Mouse (Mus musculus) CH12.LX (cell line): ENCODE measurements around the gene Nfe2l1. TPM values are rescaled to one million over a fixed set of nuclear protein-coding genes. Genes with fewer than 3 reads are reported as not detected.

Experiments used
- DNase-seq: peaks from one replicate; pipeline ENCODE4 v3.0.0-alpha.2; 2013; ENCODE audit errors: extremely low read depth
- H3K27ac ChIP-seq: 2 replicates; pipeline ENCODE4 v1.5.1; 2012; ENCODE audit warnings: low read depth, mild to moderate bottlenecking, control low read depth, moderate library complexity; ENCODE audit not compliant: insufficient read depth
- H3K27me3 ChIP-seq: replicated peaks from 2 replicates; pipeline ENCODE3; 2012; ENCODE audit warnings: inconsistent platforms
- H3K36me3 ChIP-seq, 2 experiments: replicated peaks in 1 of 2; 2 replicates each; pipeline versions ENCODE3 to v1.6.1; 2012; ENCODE audit warnings: inconsistent platforms in 1 of 2, low read length in 1 of 2, mild to moderate bottlenecking in 1 of 2, mixed read lengths in 1 of 2, moderate library complexity in 1 of 2; ENCODE audit not compliant: control insufficient read depth in 1 of 2, insufficient read depth in 1 of 2
- H3K4me1 ChIP-seq, 2 experiments: 2 replicates each; pipeline ENCODE4 v1.6.1; 2012; ENCODE audit warnings: inconsistent platforms in 1 of 2, moderate library complexity in 1 of 2; ENCODE audit not compliant: insufficient read depth in 2 of 2, control insufficient read depth in 1 of 2
- H3K4me2 ChIP-seq: 2 replicates; pipeline ENCODE4 v1.6.1; 2012; ENCODE audit warnings: low read depth, mild to moderate bottlenecking, control low read depth; ENCODE audit not compliant: poor library complexity, insufficient read depth, severe bottlenecking
- H3K4me3 ChIP-seq, 3 experiments: fragments of 150-350 bp in 1 of 3; sonication (generic) in 1 of 3; replicated peaks in 1 of 3; 2 replicates each; pipeline versions ENCODE3 to v1.5.1; 2011 to 2012; ENCODE audit warnings: low read depth in 2 of 3, low read length in 2 of 3, mild to moderate bottlenecking in 2 of 3, moderate library complexity in 2 of 3, control low read depth in 1 of 3, improper control_type of control experiment in 1 of 3, inconsistent platforms in 1 of 3, mixed read lengths in 1 of 3; ENCODE audit not compliant: poor library complexity in 1 of 3
- H3K79me2 ChIP-seq: replicated peaks from 2 replicates; pipeline ENCODE4 v1.6.1; 2012; ENCODE audit warnings: mild to moderate bottlenecking, moderate library complexity; ENCODE audit not compliant: control insufficient read depth, poor library complexity, insufficient read depth, severe bottlenecking; ENCODE audit errors: extremely low read depth
- H3K9ac ChIP-seq: 2 replicates; pipeline ENCODE4 v1.6.1; 2012; ENCODE audit warnings: low read depth, mild to moderate bottlenecking, control low read depth, moderate library complexity; ENCODE audit not compliant: insufficient read depth
- H3K9me3 ChIP-seq: replicated peaks from 2 replicates; pipeline ENCODE3; 2012; ENCODE audit warnings: low read length, inconsistent platforms, mixed read lengths
- BHLHE40 ChIP-seq: IDR thresholded peaks from 2 replicates; pipeline ENCODE4 v1.6.1; 2011; ENCODE audit warnings: mild to moderate bottlenecking, low read depth, low read length, improper control_type of control experiment
- CHD1 ChIP-seq: IDR thresholded peaks from 2 replicates; pipeline ENCODE4 v1.6.1; 2012; ENCODE audit warnings: low read depth, low read length, improper control_type of control experiment, inconsistent platforms
- E2F4 ChIP-seq: IDR thresholded peaks from 2 replicates; pipeline ENCODE4 v1.6.1; 2011; ENCODE audit warnings: low read depth, low read length, improper control_type of control experiment; ENCODE audit not compliant: insufficient replicate concordance
- ELF1 ChIP-seq: IDR thresholded peaks from 2 replicates; pipeline ENCODE4 v1.6.1; 2014; ENCODE audit warnings: low read depth, mild to moderate bottlenecking, inconsistent platforms, low read length, improper control_type of control experiment
- ETS1 ChIP-seq: conservative IDR thresholded peaks from 2 replicates; pipeline ENCODE4 v1.6.1; 2012; ENCODE audit warnings: low read depth, mild to moderate bottlenecking, inconsistent platforms, low read length, improper control_type of control experiment, moderate library complexity
- IRF4 ChIP-seq: IDR thresholded peaks from 2 replicates; pipeline ENCODE4 v1.6.1; 2014; ENCODE audit warnings: low read depth, mild to moderate bottlenecking, inconsistent platforms, low read length, improper control_type of control experiment
- JUND ChIP-seq: conservative IDR thresholded peaks from 2 replicates; pipeline ENCODE4 v1.6.1; 2011; ENCODE audit warnings: low read depth, low read length, improper control_type of control experiment
- MAFK ChIP-seq: IDR thresholded peaks from 2 replicates; pipeline ENCODE4 v1.6.1; 2011; ENCODE audit warnings: low read length, improper control_type of control experiment; ENCODE audit not compliant: insufficient replicate concordance
- MAX ChIP-seq: IDR thresholded peaks from 2 replicates; pipeline ENCODE4 v1.6.1; 2011; ENCODE audit warnings: low read length, improper control_type of control experiment
- MXI1 ChIP-seq: IDR thresholded peaks from 2 replicates; pipeline ENCODE4 v1.6.1; 2011; ENCODE audit warnings: mild to moderate bottlenecking, low read depth, low read length, improper control_type of control experiment
- NELFE ChIP-seq: IDR thresholded peaks from 2 replicates; pipeline ENCODE4 v1.6.1; 2011; ENCODE audit warnings: low read depth, low read length, improper control_type of control experiment
- PAX5 ChIP-seq: IDR thresholded peaks from 2 replicates; pipeline ENCODE4 v1.6.1; 2012; ENCODE audit warnings: low read length, inconsistent platforms, mixed read lengths
- POLR2A ChIP-seq: IDR thresholded peaks from 2 replicates; pipeline ENCODE4 v1.6.1; 2011; ENCODE audit warnings: low read depth, mild to moderate bottlenecking, improper control_type of control experiment, low read length
- POLR2AphosphoS2 ChIP-seq: IDR thresholded peaks from 2 replicates; pipeline ENCODE4 v1.6.1; 2011; ENCODE audit warnings: low read depth, low read length, improper control_type of control experiment
- RAD21 ChIP-seq: IDR thresholded peaks from 2 replicates; pipeline ENCODE4 v1.6.1; 2011; ENCODE audit warnings: low read depth, mild to moderate bottlenecking, low read length, improper control_type of control experiment, moderate library complexity
- RCOR1 ChIP-seq: conservative IDR thresholded peaks from 2 replicates; pipeline ENCODE4 v1.6.1; 2012; ENCODE audit warnings: low read depth, mild to moderate bottlenecking, inconsistent platforms, low read length, improper control_type of control experiment
- SIN3A ChIP-seq: IDR thresholded peaks from 2 replicates; pipeline ENCODE4 v1.6.1; 2012; ENCODE audit warnings: low read length, improper control_type of control experiment, inconsistent platforms
- SMC3 ChIP-seq: IDR thresholded peaks from 2 replicates; pipeline ENCODE4 v1.6.1; 2011; ENCODE audit warnings: low read depth, low read length, improper control_type of control experiment
- TBP ChIP-seq: conservative IDR thresholded peaks from 2 replicates; pipeline ENCODE4 v1.6.1; 2011; ENCODE audit warnings: low read depth, low read length, improper control_type of control experiment
- TCF12 ChIP-seq: IDR thresholded peaks from 2 replicates; pipeline ENCODE4 v1.6.1; 2014; ENCODE audit warnings: low read depth, mild to moderate bottlenecking, inconsistent platforms, low read length, improper control_type of control experiment
- USF2 ChIP-seq: conservative IDR thresholded peaks from 2 replicates; pipeline ENCODE4 v1.6.1; 2011; ENCODE audit warnings: low read depth, low read length, improper control_type of control experiment
- ZMIZ1 ChIP-seq: IDR thresholded peaks from 2 replicates; pipeline ENCODE4 v1.6.1; 2012; ENCODE audit warnings: low read depth, mild to moderate bottlenecking, inconsistent platforms, low read length, improper control_type of control experiment
- ZNF384 ChIP-seq: IDR thresholded peaks from 2 replicates; pipeline ENCODE4 v1.6.1; 2012; ENCODE audit warnings: low read depth, low read length, improper control_type of control experiment, inconsistent platforms
- dilution Hi-C: fragments of 300-500 bp; cut with MboI; formaldehyde crosslinking; loops from 2 replicates; pipeline ENCODE4 v1.14.3; 2020; ENCODE audit warnings: low sequenced_read_pairs; ENCODE audit not compliant: extremely low pct_unique_long_range_greater_than_20kb, extremely low pct_ligation_motif_present
- in situ Hi-C: fragments of 300-500 bp; cut with MboI; formaldehyde crosslinking; loops from 3 replicates; pipeline ENCODE4 v1.14.3; 2019; ENCODE audit warnings: low sequenced_read_pairs, low pct_ligation_motif_present, low pct_unique_long_range_greater_than_20kb, mixed read lengths
- polyA plus RNA-seq: library from polyadenylated mRNA; unstranded; fragments of >175 nt; gene quantifications from 2 replicates; pipeline ENCODE4 v1.2.1, GENCODE M21; 2012; ENCODE audit warnings: low read depth; ENCODE audit not compliant: insufficient read length
- total RNA-seq, 2 experiments: library from RNA; depleted of rRNA; stranded (reverse); fragments of 300-350 nt in 1 of 2; fragments of >200 nt in 1 of 2; gene quantifications; 2 replicates each; pipeline ENCODE4 v1.2.3; 2012 to 2014

Nfe2l1 gene
- total and polyA plus RNA-seq, 3 experiments: 77.7 to 169 (median 145) TPM

DNA sequence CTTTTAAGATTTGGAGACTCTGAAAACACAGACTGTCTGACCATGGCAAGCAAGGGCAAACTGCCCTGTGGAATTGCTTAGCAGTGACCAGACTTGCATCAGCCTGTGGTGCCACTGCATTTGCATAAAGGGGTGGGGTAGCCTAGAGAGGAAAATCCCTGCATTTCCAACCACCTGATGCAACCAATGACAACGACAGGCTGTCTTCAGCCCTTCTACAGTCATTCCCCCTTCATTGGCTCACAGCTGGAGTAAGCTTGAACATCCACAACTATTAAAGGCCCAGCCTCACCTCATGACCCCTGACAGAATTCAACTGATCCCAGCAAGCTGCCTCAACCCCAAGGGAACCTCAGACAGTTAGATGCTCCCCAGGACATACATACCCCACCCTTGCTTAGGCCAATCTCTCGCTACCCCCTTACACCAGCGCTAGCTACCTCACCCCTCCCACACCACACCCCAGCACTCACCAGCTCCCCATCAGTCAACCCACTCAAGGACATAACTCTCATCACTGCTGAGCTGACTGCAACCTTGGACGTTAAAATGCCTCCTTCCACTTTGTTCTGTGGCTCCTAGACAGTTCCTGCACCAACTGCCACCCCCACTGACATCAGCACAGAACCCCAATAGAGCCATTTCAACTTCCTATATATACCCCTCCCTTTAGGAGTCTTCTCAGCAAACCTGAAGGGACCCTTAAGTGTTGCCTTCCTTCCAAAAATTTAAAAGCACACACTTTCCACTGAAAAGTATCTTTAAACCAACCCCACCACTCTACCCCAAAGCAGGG is 6.9 kb downstream of the Nfe2l1 start (continued):
- TF ChIP-seq NELFE: peak; percentile 97
- TF ChIP-seq ZMIZ1: peak; percentile 95
- peak; percentile 64; the same call in 1 of the 2 replicates for TF ChIP-seq RCOR1
- TF ChIP-seq USF2: 0 out of 2 replicates have a peak, but pooled peaks have one; percentile 32
- TF ChIP-seq MXI1: no peak; the same call in 1 of the 2 replicates
- TF ChIP-seq MAFK: no peak
- TF ChIP-seq ETS1: peak; percentile 89
- TF ChIP-seq SIN3A: peak; percentile 99
- peak; percentile 67 for TF ChIP-seq JUND
- TF ChIP-seq ZNF384: no peak
- TF ChIP-seq PAX5: no peak
- TF ChIP-seq POLR2A: peak; percentile 95

DNA sequence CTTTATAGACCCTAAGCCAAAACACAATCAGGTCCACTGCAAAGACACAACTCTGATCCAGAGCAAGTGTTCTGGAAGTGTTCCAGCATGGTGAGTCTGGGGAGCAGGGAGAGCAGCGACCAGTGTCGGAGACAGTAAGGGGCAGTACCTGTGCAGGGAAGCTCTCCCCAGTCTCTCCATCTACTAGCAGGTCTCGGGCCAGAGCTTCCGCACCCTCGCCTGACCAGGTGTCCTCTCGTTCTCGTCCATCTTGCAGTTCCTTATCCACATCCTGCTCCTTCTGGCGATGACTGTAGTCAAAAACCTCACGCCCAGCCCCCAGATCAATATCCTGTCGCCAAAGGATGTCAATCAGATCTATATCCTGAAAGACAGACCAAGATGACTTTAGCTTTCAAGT is 7.8 kb downstream of the Nfe2l1 start:
- dilution Hi-C loops: no loop called here

More for the DNA sequence above, 7.8 kb downstream of the Nfe2l1 start:
- peak; percentile 45 for DNase-seq
- TF ChIP-seq TCF12: peak; percentile 47; the same call in 1 of the 2 replicates
- TF ChIP-seq USF2: no peak
- TF ChIP-seq ELF1: 0 out of 2 replicates have a peak, but pooled peaks have one; percentile 16
- no peak for TF ChIP-seq BHLHE40
- TF ChIP-seq ETS1: no peak
- TF ChIP-seq MAX: no peak
- TF ChIP-seq CHD1: peak; percentile 93
- no peak for TF ChIP-seq IRF4
- no peak for TF ChIP-seq POLR2AphosphoS2
- TF ChIP-seq RAD21: no peak
- TF ChIP-seq SMC3: no peak
- no peak for TF ChIP-seq TBP
- TF ChIP-seq POLR2A: no peak
- peak; percentile 55; the same call in 1 of the 2 replicates for TF ChIP-seq MXI1
- TF ChIP-seq NELFE: no peak
- no peak; the same call in none of the 2 replicates for TF ChIP-seq ZMIZ1
- TF ChIP-seq E2F4: no peak
- Histone ChIP-seq H3K27me3 (no peaks in the 10 kb centered on the region), H3K79me2 (peaks cover 86% of the 10 kb centered on the region), H3K4me1 (peaks cover 40 to 76% of the 10 kb centered on the region in 2 experiments), H3K9ac (peak overlapping the region; percentile 100), H3K4me2 (peak overlapping the region; percentile 80), H3K4me3 (peak overlapping the region; percentile 50 to 74 (median 67)), H3K9me3 (no peaks in the 10 kb centered on the region), H3K27ac (peak overlapping the region; percentile 94), H3K36me3 (peaks cover 59 to 73% of the 10 kb centered on the region in 2 experiments)
- in situ Hi-C loops: no loop called here
